Mouse (Mus musculus): ENCODE results near the gene Sphk2.

GRCm38 (mm10) chr7:45692364-45692763 is 25.4 kb downstream of the Sphk2 start:
- TF ChIP-seq CTCF (IDR thresholded peaks at IDR 0.05; ENCODE audit: borderline replicate concordance, insufficient read depth, low read depth, low read length): no peak
- TF ChIP-seq POLR2A (IDR thresholded peaks at IDR 0.05; ENCODE audit: borderline replicate concordance, insufficient read depth, low read length): no peak
